Mouse (Mus musculus) WW6 (cell line): ENCODE measurements around the gene Rin2.
"Not testable (repeated sequence)": the region's sequence is repeated elsewhere in the genome, so short reads cannot be mapped to it uniquely, and the experiment has no call there.

ENCODE experiments used
- DNase-seq: peaks from one replicate; pipeline ENCODE4 v3.0.0-alpha.2; 2013; ENCODE audit warnings: low read depth, low spot score

Rin2 gene

GRCm38 (mm10) chr2:145893756-145894155 lies 218.7 kb downstream of the Rin2 start:
- DNase-seq: no peak

GRCm38 (mm10) chr2:145898106-145898505 lies 223.1 kb downstream of the Rin2 start:
- DNase-seq: no peak

- not testable (repeated sequence) for DNase-seq
Measured at GRCm38 (mm10) chr2:145900318-145900717, 225.3 kb downstream of the Rin2 start.

GRCm38 (mm10) chr2:145901861-145902260 lies 226.8 kb downstream of the Rin2 start, which contains the start of gene Naa20:
Gene Naa20, plus strand, starts transcription at chr2:145902099.
- no peak for DNase-seq

- DNase-seq: peak; percentile 84
Measured at GRCm38 (mm10) chr2:145903061-145903901, 228.3 kb downstream of the Rin2 start.

- DNase-seq: no peak
Measured at GRCm38 (mm10) chr2:145903983-145904616, 229.1 kb downstream of the Rin2 start.

- DNase-seq: no peak
Measured at GRCm38 (mm10) chr2:145905156-145905555, 230.1 kb downstream of the Rin2 start.

- not testable (repeated sequence) for DNase-seq
Measured at GRCm38 (mm10) chr2:145905884-145906283, 230.9 kb downstream of the Rin2 start.

- no peak for DNase-seq
Measured at GRCm38 (mm10) chr2:145920941-145921650, 246.1 kb downstream of the Rin2 start.

- DNase-seq: peak; percentile 78
Measured at GRCm38 (mm10) chr2:145934339-145935231, 259.6 kb downstream of the Rin2 start, which contains the start of the genes Cfap61 and Crnkl1. Gene Cfap61, plus strand, starts transcription at chr2:145934784. Gene Crnkl1, minus strand, starts transcription at chr2:145935014.

GRCm38 (mm10) chr2:145936975-145937374 lies 262.0 kb downstream of the Rin2 start:
- no peak for DNase-seq
